Mouse (Mus musculus) thymus, postnatal 36 days (tissue): ENCODE measurements around the gene Crip2.

Source experiments
- DNase-seq, 2 experiments: peaks; one replicate each; pipeline ENCODE4 v3.0.0; 2022; ENCODE audit warnings: mixed read lengths in 2 of 2

Crip2 gene

GRCm38 (mm10) chr12:113139908-113140615, at the start of gene Crip2:
TSS of gene Crip2 (plus strand) at chr12:113140236.
- peak; percentile 91 to 93 for DNase-seq

GRCm38 (mm10) chr12:113097040-113097439, 43.0 kb upstream of the Crip2 start:
- DNase-seq = no peak

- DNase-seq = peak; percentile 59 to 71
Observed at GRCm38 (mm10) chr12:113097749-113098281, 42.2 kb upstream of the Crip2 start, which contains the start of gene Mta1. TSS of gene Mta1 (plus strand) at chr12:113098278.

- DNase-seq = peak in 1 of 2 experiments; percentile 48
Observed at GRCm38 (mm10) chr12:113098530-113099151, 41.4 kb upstream of the Crip2 start.

- DNase-seq = no peak
Observed at GRCm38 (mm10) chr12:113099470-113100237, 40.4 kb upstream of the Crip2 start.

GRCm38 (mm10) chr12:113100448-113101076, 39.5 kb upstream of the Crip2 start:
- no peak for DNase-seq

GRCm38 (mm10) chr12:113101251-113101960, 38.6 kb upstream of the Crip2 start:
- DNase-seq = no peak

GRCm38 (mm10) chr12:113102461-113102860, 37.6 kb upstream of the Crip2 start:
- peak; percentile 73 to 77 for DNase-seq

GRCm38 (mm10) chr12:113103846-113104451, 36.1 kb upstream of the Crip2 start:
- DNase-seq = no peak

GRCm38 (mm10) chr12:113106386-113106785, 33.6 kb upstream of the Crip2 start:
- no peak for DNase-seq

GRCm38 (mm10) chr12:113107431-113108124, 32.5 kb upstream of the Crip2 start:
- DNase-seq = no peak

- no peak for DNase-seq
Observed at GRCm38 (mm10) chr12:113108528-113109283, 31.3 kb upstream of the Crip2 start.

- no peak for DNase-seq
Observed at GRCm38 (mm10) chr12:113109801-113110200, 30.2 kb upstream of the Crip2 start.

GRCm38 (mm10) chr12:113114141-113114540, 25.9 kb upstream of the Crip2 start:
- no peak for DNase-seq

GRCm38 (mm10) chr12:113114856-113115538, 25.0 kb upstream of the Crip2 start:
- no peak for DNase-seq

GRCm38 (mm10) chr12:113119516-113120410, 20.3 kb upstream of the Crip2 start:
- DNase-seq = peak; percentile 63 to 68

GRCm38 (mm10) chr12:113124726-113125125, 15.3 kb upstream of the Crip2 start:
- DNase-seq = no peak

GRCm38 (mm10) chr12:113130732-113131131, 9.3 kb upstream of the Crip2 start:
- no peak for DNase-seq

- no peak for DNase-seq
Observed at GRCm38 (mm10) chr12:113131601-113132000, 8.4 kb upstream of the Crip2 start.
